Mouse (Mus musculus) c-Kit-positive CD71-positive TER-119-negative erythroid progenitor cells, embryonic 14.5 days (primary cell): ENCODE measurements around the gene Srgap1.

Experiments
- DNase-seq: peaks from one replicate; pipeline ENCODE4 v3.0.0-alpha.2; 2013; ENCODE audit warnings: low read depth

The Srgap1 gene

DNA sequence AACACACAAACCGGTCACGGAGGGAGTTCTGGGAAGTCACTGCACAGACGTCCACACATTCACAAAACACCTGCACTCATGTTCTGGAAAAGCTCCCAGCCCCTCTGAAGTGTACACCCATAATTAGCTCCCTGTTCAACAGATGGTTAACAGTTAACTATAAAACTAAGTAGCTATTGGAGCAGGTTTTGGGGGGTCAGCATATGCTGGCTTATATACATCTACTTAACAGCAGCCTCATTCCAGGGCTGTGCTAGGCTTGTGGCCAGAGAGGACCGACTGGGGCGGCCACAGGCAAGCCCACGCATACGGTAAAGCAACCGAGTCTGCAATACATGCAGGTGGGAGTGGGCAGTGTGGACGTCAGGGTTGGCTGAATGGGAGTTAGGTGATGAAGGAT, 169.2 kb downstream of the Srgap1 start:
- DNase-seq, result no peak

DNA sequence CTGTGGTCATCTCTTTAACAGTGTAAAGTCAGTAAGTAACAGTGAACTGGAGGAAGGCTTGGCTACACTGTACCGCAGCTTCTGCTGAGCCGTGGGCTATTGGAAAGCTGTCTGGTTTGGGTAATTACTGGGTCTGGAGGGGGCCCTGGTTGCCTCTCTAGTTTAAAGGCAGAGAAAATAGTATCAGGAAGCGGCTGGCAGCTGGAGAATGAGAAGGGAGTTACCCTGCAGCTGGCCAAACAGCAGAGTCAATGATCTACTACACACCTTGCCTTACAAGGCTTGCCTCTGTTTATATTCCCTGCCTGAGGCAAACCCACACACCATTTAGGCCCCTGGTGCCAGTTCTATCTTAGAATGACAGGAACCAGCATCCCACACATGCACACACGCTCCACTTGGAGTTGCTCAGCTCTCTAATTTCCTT, 174.0 kb downstream of the Srgap1 start:
- no peak for DNase-seq

GRCm38 (mm10) chr10:121869941-121870340, 177.2 kb downstream of the Srgap1 start:
- DNase-seq, result no peak

GRCm38 (mm10) chr10:121868255-121868654, 178.9 kb downstream of the Srgap1 start:
- no peak for DNase-seq

GRCm38 (mm10) chr10:121865503-121866239, 181.4 kb downstream of the Srgap1 start:
- DNase-seq, result no peak

- DNase-seq, result no peak
Observed at GRCm38 (mm10) chr10:121860924-121861323, 186.2 kb downstream of the Srgap1 start.

- DNase-seq, result no peak
Observed at GRCm38 (mm10) chr10:121859803-121860571, 187.1 kb downstream of the Srgap1 start.

DNA sequence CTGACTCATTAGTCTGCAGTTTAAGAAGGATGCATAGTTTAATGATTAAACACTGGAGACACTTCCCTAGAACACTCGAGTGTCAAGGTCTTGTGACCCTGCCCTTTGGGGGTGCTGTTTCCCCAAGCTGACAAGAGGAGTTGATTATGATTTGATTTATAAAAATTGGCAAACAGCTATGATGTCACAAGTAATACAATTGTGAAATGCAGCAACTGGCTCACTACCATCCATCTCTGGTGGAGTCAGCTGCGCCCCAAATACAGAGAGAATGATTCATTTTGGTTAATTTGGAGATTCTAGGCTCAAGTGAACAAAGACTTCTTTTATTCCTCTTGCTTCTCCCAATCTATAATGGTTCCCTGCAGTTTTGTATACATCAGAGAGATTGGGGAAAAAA, 188.2 kb downstream of the Srgap1 start:
- DNase-seq, result no peak

DNA sequence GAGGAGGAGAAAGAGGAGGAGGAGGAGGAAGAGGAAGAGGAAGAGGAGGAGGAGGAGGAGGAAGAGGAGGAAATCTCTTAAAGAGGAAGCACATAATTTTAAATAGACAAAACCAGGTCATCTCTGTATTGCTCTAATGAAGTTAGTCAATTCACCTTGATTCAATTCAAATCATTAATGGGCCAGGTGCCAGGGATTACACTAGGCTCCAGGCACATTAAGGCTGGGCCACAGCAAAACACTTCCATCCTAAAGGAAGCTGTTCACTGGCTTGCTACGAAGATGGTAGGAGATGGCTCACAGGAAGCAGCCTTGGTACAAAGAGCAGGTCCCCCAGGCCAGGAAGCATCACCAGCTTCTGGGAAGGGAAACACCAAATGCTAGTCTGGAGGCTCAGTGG, 189.0 kb downstream of the Srgap1 start:
- DNase-seq, result no peak

DNA sequence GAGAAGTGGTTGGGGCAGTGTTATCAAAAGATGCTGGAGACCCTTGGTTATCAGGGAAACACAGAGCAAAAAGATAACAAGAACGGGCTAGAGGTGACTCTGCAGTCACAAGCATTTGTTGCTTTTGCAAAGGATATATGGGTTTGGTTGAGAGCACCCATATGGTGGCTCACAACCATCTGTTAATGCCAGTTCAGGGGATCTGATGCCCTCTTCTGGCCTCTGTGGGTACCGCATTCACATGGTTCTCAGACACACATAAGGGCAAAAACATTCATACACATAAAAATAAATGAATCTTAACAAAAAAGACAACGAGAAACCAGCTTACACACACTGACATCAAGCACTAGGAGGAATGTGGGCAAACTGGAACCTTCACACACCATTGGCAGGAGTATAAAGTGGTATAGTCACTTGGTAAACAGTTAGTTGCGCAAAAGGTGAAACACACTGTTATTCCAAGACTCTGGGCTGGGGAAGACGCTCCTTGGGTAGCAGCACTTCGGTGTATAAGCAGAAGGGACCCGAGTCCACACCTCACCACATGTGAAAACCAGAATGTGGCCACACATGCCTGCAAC, 191.2 kb downstream of the Srgap1 start:
- DNase-seq, result no peak

DNA sequence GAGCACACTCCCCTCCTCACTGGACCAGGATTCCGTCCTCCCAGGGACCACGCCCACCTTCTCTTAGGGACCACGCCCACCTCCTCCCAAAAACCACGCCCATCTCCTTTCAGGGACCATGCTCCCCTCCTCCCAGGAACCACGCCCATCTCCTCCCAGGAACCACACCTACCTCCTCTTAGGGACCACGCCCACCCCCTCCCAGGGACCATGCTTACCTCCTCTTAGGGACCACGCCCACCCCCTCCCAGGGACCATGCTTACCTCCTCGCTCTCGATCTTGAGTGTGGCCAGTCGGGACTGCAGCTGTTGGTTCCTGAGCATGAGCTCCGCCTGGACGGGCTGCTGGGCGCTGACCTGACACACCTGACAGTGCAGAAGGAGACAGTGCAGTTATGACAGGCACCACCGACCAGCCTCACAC, 193.7 kb downstream of the Srgap1 start:
- DNase-seq, result no peak

DNA sequence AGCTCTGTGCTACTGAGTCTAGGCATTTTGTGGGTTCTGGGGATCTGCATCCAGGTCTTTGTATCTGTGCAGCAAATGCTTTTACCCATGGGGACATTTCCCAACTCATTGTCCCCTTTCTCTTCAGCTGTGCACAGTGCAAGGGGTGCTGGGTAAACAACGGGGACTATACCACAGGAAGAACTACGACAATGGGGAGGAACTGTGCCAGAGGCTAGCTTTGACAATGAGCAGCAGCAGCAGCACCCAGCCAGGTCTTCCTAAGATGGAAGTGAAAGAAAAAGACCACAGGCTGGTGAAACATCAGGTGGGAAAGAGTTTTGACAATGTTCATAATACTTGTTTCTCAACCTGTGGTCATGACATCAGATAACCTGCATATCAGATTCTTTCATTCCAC, 197.6 kb downstream of the Srgap1 start:
- no peak for DNase-seq

- no peak for DNase-seq
Observed at GRCm38 (mm10) chr10:121845677-121846076, 201.4 kb downstream of the Srgap1 start.

GRCm38 (mm10) chr10:121837166-121837898, 209.8 kb downstream of the Srgap1 start:
- DNase-seq, result no peak

DNA sequence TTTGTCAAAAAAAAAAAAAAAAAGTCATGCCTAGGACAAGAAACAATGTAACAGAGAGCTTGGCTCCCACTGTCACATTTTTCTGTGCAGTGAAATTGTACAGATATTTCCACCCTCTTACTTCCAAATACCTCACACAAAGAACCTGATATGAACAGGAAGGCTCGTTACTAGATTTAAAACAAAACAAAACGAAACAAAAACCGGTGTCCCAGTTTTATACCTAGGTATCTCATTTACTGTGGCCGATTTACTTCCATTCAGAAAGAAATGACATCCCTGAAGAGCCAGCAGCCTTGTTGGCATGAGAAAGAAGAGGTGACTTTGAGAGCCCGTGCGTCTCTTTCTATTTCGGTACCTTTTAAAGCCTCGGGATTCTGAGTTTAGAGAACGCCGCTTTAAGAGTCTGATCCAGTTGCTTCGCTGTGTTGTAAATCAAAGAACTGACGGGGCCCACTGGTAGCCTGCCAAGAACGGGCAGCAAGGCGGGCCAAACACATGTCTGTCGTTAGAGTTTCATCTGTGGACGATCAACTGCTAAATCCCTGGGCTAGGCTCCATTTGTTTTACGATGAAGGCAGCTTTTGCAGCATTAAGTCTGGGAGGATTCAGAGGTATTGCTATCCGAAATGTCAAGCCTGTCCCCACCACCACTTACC, 210.5 kb downstream of the Srgap1 start:
- no peak for DNase-seq

DNA sequence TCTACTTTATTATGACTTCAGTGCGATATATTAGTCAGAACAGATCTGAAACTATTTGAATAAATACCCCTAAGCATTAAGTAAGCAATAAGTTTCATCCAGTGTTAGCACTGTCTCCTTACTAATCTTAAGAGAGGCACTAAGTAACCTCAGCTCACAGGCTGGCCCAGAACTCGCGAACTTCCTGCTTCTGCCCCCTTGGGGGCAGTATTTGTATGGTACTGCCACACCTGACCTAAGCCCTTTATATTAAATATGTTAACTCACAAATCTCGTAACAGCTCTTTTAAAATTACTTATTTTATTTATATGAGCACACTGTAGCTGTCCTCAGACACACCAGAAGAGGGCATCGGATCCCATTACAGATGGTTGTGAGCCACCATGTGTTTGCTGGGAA, 213.7 kb downstream of the Srgap1 start:
- no peak for DNase-seq

- DNase-seq, result no peak
Observed at GRCm38 (mm10) chr10:121830335-121831307, 216.5 kb downstream of the Srgap1 start.

GRCm38 (mm10) chr10:121829800-121830303, 217.3 kb downstream of the Srgap1 start:
- no peak for DNase-seq

GRCm38 (mm10) chr10:121829034-121829433, 218.1 kb downstream of the Srgap1 start:
- DNase-seq, result no peak

- no peak for DNase-seq
Observed at GRCm38 (mm10) chr10:121822674-121823073, 224.4 kb downstream of the Srgap1 start.
